Mouse (Mus musculus) gastrocnemius, postnatal 10 days (tissue): ENCODE data around the gene Pom121l2. TPM values are rescaled to one million over a fixed set of nuclear protein-coding genes. Genes with fewer than 3 reads are reported as not detected.

ENCODE experiments used
- microRNA-seq, 2 experiments: library from miRNA; unstranded; fragments of <30 nt; microRNA quantifications; one replicate each; pipeline ENCODE4 v1.2.0; 2021
- total RNA-seq, 2 experiments: library from RNA; stranded (reverse); gene quantifications; 2 replicates each; pipeline ENCODE4 v1.2.3; 2021

Gene Pom121l2
- total RNA-seq, 2 experiments from 2014 or later = not detected

Small RNA genes within 50 kb of the gene (microRNA-seq; reads per million reads assigned to microRNA genes)
- gene Gm44390 = 0 reads per million in 2 experiments

Other genes starting within 250 kb of the Pom121l2 start
- gene Hist1h4j, start 246.1 kb upstream of the Pom121l2 start, total RNA-seq = 10 to 100 TPM; 32.2 to 32.7 TPM
- gene Hist1h4k, start 230.7 kb upstream of the Pom121l2 start, total RNA-seq = 100 to 1,000 TPM; 439 to 508 TPM
- 10 to 100 TPM; 71.7 to 78.9 TPM for gene Hist1h2ak, start 227.4 kb upstream of the Pom121l2 start, total RNA-seq
- 100 to 1,000 TPM in 1 of 2 experiments, 10 to 100 TPM in 1; 94.7 to 110 TPM for gene Hist1h2bn, start 227.1 kb upstream of the Pom121l2 start, total RNA-seq
- 100 to 1,000 TPM; 122 to 129 TPM for gene Hist1h1b, start 200.6 kb upstream of the Pom121l2 start, total RNA-seq
- gene Hist1h3i, start 197.8 kb upstream of the Pom121l2 start, total RNA-seq = 100 to 1,000 TPM; 199 to 235 TPM
- 10 to 100 TPM; 37.8 to 38.8 TPM for gene Hist1h2an, start 194.0 kb upstream of the Pom121l2 start, total RNA-seq
- 10 to 100 TPM; 78.8 to 79.4 TPM for gene Hist1h2bp, start 193.7 kb upstream of the Pom121l2 start, total RNA-seq
- 100 to 1,000 TPM; 140 to 150 TPM for gene Hist1h2bq, start 171.0 kb upstream of the Pom121l2 start, total RNA-seq
- gene Hist1h2ao, start 170.7 kb upstream of the Pom121l2 start, total RNA-seq = 100 to 1,000 TPM; 240 to 250 TPM
- gene Hist1h4m, start 169.4 kb upstream of the Pom121l2 start, total RNA-seq = 100 to 1,000 TPM; 345 to 353 TPM
- gene Hist1h4n, start 149.0 kb upstream of the Pom121l2 start, total RNA-seq = 10 to 100 TPM; 17.9 to 46.6 TPM
- gene Hist1h2ap, start 147.7 kb upstream of the Pom121l2 start, total RNA-seq = 100 to 1,000 TPM in 1 of 2 experiments, 10 to 100 TPM in 1; 86.5 to 153 TPM
- gene Hist1h2br, start 147.5 kb upstream of the Pom121l2 start, total RNA-seq = 100 to 1,000 TPM; 139 to 146 TPM
- 1 to 10 TPM in 1 of 2 experiments, under 1 TPM in 1; 0.73 to 1.2 TPM for gene Zfp184, start 36.1 kb upstream of the Pom121l2 start, total RNA-seq
- not detected for gene Prss16, start 28.5 kb downstream of the Pom121l2 start, total RNA-seq
- 100 to 1,000 TPM; 171 to 199 TPM for gene Hist1h2ah, start 54.4 kb downstream of the Pom121l2 start, total RNA-seq
- 100 to 1,000 TPM; 209 to 249 TPM for gene Hist1h2bk, start 54.7 kb downstream of the Pom121l2 start, total RNA-seq
- 10 to 100 TPM; 77.9 to 89.2 TPM for gene Hist1h4i, start 60.2 kb downstream of the Pom121l2 start, total RNA-seq
- 100 to 1,000 TPM; 133 to 135 TPM for gene Hist1h2ag, start 61.8 kb downstream of the Pom121l2 start, total RNA-seq
- 100 to 1,000 TPM; 117 to 122 TPM for gene Hist1h2bj, start 62.0 kb downstream of the Pom121l2 start, total RNA-seq
- not detected for gene Vmn1r188, start 103.2 kb downstream of the Pom121l2 start, total RNA-seq
- not detected for gene Vmn1r189, start 124.6 kb downstream of the Pom121l2 start, total RNA-seq
- gene Vmn1r191, start 202.8 kb downstream of the Pom121l2 start, total RNA-seq = not detected
- not detected for gene Vmn1r192, start 209.9 kb downstream of the Pom121l2 start, total RNA-seq
- gene Vmn1r193, start 242.0 kb downstream of the Pom121l2 start, total RNA-seq = not detected